Mouse (Mus musculus) c-Kit-negative CD71-positive TER-119-positive erythroid progenitor cells, embryonic 14.5 days (primary cell): ENCODE measurements around the gene Pdgfd.
"Not testable (repeated sequence)": the region's sequence is repeated elsewhere in the genome, so short reads cannot be mapped to it uniquely, and the experiment has no call there.

Experiments used
- DNase-seq: peaks from one replicate; pipeline ENCODE4 v3.0.0-alpha.2; 2013; ENCODE audit warnings: low read depth, low spot score

Pdgfd gene

DNA sequence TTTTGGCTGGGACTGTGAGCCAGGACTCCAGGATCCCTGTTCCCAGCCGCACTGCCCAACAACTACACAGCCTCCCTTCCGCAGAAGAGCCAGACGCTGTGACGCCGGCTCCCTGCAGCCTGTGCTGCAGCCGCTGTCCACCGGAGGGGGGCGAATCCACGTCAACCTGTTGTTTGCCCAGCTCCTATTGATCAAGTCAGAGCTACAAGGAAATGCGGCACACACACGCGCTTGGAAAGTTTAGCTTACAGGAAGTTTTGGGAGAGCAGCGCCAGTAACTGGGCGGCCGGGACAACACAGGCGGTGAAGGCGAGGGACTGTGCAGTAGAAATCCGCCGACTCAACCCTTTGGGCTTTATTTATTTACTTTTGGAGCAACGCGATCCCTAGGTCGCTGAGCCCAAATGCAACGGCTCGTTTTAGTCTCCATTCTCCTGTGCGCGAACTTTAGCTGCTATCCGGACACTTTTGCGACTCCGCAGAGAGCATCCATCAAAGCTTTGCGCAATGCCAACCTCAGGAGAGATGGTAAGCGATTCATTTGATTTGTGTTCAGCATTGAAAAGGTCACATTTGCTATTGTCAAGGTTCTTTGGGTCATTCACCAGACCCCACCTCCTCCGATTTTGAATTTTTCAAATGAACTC is at the start of gene Pdgfd:
Gene Pdgfd, plus strand, starts transcription at position 194 of the 647 bp plus-strand sequence.
- DNase-seq: no peak

DNA sequence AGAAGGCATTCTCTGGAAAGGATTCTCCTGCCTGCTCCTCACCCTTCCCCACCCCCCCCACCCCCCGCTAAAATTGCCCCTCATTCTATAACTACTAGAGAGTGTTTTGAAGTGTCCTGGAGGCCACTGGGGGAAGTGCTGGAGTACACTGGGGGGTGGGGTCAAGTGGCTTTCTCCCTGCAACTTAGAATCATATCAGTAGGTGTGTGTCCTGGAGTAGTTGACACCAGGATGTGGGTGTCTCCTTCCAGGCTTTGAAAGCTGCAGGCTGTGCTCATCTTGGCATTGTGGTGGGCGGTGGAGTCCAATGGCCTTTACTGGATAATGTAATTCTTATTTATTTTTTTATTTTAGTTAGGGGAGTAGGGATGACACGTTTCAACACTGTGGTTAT is 651 bp downstream of the Pdgfd start:
- no peak for DNase-seq

DNA sequence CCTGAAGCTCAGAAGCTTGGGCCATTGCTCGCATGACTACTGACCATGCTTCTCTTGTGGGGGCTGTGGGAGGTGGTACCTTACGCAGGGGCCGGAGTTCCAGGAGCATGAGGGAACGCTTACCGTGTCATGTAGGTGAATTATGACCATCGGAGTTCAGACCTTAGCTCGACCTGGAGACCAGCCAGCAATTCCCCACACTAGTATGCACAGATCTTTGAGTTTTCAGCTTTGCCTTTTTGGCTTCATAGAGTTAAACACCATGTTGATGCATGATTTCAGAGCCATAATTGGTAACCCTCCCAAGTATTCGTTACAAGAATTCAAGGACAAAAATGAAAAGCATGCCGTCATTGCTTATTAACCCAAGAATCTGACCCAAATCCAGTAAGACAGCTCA is 2.6 kb downstream of the Pdgfd start:
- DNase-seq: no peak

DNA sequence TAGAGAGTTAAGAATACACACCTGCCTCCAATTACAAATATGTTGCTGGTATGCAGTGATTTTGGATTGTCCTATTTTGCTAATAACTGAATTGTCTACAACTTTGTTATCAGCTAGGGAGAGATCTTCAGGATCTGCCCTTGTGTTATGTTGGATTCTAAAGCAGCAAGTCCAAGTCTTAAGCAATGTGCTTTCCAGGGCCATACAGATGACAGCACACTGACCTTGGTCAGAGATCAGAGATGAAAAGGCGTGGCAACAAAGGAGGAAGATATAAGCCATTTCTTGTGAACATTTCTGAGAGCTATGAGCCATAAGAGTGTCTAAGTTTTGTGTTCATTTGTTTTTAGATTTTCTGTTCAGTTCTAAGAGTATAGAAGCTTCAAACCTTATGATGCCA is 4.9 kb downstream of the Pdgfd start:
- no peak for DNase-seq

DNA sequence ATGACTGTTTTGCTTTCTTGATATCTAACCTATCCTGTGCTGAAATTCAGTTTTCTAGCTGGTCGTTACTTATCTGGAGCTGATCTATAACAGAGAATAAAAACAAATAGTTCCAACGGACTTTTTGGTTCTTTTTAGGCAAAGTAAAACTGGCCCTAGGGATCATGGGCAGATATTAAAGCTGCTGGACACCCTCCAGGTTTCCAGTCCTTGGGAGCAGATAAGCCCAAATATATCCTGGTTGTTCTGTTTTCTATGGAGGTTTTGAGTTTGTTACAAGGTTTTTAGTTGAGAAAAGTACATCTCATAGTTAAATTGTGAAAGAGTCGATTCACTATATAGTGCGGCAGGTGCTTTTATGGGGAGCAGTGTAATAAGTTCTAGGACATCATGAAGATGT is 7.3 kb downstream of the Pdgfd start:
- no peak for DNase-seq

DNA sequence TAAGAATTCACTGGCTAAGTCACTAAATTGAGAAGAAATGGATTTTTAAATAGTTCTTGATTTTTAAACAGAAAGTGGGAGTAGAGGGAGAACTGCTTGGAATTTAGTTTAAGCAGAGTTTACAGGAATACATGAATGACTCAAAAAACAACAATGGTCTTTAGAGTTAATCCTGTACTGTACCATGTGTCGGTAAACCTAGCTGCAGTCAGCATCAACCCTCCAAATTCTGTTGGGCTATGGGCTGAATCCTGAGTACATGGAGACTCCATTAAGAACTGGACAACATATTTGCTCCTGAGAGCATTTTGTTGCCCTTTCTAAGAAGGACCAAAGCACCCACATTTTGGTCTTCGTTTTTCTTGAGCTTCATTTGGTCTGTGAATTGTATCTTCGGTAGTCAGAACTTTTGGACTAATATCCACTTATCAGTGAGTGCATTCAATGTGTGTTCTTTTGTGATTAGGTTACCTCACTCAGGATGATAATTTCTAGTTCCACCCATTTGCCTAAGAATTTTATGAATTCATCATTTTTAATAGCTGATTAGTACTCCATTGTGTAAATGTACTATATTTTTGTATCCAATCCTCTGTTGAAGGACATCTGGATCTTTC is 14.0 kb downstream of the Pdgfd start:
- DNase-seq: no peak

DNA sequence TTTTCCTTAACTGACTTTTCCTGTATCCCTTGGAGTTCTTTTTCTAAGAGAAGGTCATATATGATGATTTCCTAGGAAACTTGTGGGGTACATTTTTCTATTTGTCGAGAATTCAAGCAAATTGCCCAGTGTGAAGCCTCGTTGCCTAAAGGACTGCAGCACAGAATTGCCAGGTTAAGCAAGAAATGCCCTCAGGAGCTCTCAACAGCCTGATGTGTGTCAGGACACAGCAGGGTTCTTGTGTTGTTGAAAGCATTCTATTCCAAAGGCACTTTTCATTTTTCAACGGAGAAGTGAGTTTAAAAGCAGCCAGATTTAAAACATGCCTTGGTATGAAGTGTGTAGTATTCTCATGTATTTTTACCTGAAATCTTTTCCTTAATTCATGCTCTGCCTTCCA is 19.6 kb downstream of the Pdgfd start:
- DNase-seq: no peak

DNA sequence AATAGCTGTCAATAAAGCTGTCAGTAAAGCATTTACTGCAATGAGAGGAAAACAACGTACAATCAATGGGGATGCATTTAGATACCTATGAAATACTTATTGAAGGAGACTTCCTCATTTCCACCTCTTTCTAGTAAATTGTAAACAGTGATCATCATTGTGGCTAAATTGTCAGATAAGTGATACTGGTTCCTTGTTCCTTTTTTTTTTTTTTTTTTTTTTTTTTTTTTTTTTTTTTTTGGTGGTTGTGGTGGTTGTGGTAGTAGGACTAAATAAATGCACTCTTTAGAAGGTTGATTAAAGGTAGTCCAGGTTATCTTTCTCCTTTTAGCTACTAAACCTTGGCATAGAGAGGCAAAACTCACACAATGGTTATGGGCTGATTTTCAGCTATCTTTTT is 25.0 kb downstream of the Pdgfd start:
- no peak for DNase-seq

DNA sequence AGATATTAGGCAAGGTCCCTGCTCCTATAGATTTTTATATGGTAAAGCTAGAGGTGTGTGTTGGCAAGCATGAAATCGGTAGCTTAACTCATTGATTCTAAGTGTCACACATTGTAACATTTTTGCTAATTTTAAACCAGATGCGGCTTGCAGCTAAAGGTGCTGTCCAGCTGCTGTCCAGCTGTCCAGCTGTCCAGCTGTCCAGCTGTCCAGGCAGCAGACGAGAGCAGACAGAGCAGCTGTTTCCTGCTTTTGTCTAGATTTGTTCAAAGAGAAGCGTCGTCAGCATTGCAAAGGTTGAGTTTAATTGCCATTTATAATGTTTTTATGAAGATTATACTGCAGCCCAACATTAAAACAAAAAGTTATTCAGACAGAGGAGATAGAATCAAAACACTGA is 44.5 kb downstream of the Pdgfd start:
- DNase-seq: no peak

DNA sequence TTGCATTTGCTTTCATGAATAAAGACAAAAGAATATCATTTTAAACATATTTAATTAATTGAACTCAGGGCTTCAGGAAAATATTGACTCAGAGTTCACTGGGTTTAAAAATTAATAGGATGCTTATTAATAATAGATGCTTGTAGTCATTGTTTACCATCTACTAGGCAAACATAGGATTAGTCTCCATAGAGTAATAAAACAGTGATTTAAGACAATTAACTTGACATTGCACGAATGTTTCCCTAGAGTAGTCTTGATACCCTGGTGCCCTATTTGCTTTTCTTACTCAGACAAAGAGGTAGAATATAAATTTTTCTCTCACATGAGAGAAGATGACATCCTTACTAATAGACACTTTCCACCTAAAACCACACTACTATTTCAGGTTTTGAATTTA is 49.1 kb downstream of the Pdgfd start:
- no peak for DNase-seq

DNA sequence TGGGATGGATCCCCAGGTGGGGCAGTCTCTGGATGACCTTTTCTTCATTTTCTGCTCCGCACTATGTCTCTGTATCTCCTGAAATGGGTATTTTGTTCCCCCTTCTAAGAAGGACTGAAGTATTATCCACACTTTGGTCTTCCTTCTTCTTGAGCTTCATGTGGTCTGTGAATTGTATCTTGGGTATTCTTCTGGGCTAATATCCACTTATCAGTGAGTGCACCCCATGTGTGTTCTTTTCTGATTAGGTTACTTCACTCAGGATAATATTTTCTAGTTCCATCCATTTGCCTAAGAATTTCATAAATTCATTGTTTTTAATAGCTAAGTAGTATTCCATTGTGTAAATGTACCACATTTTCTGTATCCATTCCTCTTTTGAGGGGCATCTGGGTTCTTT is 67.6 kb downstream of the Pdgfd start:
- DNase-seq: not testable (repeated sequence)

DNA sequence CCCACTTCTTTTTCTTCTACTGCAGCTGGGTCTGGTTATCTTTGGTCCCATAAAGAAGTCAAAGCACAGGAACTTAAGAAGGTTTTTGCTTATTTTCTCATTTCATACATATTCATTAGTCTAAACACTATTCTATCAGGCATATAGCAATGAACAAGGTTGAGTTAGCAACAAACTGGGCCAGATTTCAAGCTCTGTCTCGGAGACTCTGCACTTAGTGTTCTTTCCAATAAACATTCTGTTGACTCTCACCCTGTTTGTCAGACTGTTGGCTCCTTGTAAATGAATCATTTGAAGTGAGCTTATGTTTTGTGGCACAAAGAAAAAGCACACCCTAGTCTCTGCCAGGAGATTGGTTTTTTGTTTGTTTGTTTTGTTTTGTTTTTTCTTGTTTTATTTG is 81.9 kb downstream of the Pdgfd start:
- no peak for DNase-seq

DNA sequence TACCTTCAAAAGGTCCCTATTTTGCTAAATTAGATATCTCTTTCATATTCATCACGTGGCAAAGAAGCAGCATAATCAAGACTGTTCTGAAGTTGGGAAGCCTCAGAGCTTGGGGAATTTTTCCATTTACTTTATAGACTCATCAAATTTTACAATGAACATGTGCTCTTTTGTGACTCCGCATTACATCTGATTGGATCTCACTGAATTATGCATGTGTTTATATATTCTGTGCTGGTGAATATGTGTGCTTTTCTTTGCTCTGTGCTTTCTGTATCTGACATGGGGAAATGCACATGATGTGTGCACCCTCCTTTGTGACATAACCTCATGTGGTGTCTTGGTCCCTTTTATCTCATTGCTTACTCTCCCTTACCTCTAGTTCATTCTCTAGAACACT is 83.6 kb downstream of the Pdgfd start:
- no peak for DNase-seq

DNA sequence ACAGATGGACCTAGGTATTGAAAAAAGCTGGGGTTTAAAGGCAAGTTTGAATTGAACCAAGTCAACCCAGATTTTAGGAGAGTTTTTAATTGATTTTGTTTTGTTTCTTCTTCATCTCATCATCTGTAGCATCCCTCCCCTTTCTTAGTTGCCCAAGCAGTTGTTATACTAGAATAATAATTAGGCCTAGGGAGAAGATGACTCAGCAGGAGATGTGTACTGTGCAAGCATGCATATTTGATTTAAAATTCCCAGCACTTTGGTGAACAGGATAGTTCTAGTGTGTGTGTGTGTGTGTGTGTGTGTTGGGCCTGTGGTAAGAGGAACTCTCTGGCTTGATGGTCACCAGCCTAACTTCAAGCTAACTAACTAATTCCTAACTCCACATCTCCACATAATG is 88.7 kb downstream of the Pdgfd start:
- DNase-seq: no peak

DNA sequence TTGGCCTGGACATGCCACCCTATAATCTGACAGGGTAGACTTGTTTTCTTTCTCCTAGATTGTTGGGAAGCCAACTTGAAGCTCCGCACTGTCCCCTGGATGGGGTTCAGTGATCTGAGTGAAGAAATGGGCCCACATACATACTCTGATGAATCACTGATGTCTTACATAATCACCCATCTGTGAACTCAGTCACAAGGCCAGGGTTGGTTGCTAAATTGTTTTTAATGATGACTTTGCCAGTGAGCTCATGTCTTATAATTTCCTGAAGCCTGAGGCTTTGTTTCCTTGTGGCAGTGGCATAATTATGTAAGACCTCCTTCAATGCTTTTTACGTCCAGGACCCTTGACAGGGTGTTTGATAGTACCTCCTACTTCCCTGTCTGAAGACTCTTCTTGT is 96.4 kb downstream of the Pdgfd start:
- no peak for DNase-seq

DNA sequence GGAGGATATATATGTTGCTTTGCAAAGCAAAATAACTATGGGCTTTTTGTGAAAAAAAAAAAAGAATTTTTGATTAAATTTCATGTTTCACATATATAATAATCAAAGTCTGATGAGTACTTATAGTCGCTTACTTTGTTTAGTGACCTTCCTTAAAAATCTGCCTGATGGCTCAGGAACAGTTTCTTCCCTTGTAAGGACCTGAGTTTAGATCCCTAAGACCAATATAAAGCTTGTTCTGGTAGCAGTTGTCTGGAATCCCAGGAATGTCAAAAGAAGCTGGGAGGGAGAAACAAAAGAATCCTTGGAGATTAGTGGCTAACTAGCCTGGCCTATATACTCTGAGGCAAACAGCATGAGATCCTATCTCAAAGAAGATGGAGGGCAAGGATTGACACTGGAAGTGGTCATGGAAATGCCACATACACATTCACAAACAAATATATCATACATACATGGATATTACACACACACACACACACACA is 101.5 kb downstream of the Pdgfd start, which contains the start of gene Ddi1:
Gene Ddi1, minus strand, starts transcription at position 51 of the 485 bp plus-strand sequence.
- no peak for DNase-seq

DNA sequence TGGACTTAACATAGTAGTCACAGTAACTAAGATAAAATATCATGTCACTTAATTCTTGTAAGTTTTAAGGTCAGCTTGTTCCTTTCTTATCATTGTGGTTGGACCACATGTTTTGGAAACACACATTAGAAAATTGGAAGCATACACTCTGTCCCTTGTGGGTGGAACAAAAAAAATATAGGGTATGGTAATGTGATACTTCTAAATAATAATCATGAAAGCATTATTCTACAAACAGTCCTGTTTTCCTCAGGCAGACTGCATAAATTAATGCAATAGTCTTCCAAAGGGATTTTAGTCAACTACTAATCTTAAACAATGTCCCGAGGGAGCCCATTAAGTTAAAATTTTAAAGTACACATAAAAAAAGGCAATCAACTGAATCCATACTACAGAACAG is 108.0 kb downstream of the Pdgfd start:
- DNase-seq: no peak

DNA sequence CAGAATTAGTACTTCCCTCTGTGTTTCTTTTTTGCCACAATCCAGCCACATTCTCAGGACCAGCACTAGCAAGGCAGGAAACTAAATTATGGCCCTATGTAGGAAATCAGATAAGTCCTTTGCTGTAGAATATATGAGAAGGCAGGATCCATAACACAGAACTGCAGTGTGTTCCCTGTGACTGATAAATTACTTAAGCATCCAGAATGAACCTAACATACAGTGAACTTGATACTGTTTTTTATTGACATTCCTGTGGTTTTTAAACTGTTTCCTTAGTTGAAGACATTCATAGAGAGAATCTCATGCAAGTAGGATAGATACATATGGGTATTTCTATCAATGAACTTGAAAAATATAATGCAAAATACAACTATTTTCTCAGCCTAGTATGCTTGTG is 109.1 kb downstream of the Pdgfd start:
- DNase-seq: no peak

DNA sequence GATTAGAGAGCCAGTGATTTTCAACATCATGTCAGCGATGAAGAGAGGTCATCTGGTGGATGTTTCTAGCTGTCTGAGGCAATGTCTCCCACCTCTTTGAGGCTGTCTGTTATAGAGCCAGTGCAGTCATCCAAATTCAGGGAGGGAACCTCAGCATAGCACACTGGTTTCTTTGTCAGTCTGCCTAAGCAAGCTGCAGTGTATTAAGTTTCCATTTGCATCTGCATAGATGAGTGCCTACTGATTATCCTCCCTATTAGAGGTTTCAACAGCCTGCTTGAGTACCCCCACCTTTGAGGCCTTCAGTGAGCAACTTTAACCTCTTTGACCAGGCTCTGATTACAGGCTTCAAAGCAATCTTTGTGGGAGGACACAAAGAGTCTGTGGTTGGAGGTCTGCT is 118.4 kb downstream of the Pdgfd start:
- no peak for DNase-seq

DNA sequence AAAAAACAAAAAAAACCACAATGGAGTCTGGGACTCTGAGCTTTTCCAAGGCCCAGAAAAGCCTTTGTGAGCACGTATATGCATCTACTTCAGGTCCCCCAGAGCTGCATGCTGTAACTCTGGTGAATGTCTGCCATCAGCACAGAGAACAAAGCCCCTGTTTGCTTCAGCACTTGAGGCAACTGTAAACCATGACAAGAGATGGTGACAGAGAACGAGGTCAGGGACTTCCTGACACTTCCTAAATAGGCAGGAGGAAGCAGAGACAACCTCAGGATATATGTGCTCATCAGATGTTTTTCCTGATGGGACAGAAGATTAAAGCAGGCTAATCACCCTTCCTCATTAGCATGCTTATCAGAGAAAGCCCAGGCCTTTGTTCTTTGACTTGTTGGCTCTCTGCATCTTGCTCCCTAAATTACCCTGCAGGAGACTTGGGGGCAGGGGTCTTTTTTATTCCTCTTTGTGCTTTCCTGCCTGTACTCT is 120.9 kb downstream of the Pdgfd start:
- DNase-seq: no peak

DNA sequence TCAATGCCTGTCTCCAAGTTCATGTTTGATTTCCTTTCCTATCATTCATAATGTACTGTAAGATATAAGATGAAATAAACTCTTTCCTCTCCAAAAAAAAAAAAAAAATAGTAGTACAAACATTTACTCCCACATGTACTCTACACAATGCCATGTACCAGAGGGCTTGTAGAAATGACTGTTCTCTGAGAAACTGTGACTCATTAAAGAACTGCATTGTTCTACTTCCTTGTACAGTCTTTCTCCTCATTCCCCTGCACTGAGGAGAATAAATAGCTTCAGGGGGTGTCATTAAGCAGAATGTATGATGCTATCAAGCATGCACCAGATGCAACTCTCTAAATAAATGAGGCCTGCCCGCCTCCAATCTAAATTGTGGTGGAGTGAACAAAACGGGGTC is 130.2 kb downstream of the Pdgfd start:
- no peak for DNase-seq

DNA sequence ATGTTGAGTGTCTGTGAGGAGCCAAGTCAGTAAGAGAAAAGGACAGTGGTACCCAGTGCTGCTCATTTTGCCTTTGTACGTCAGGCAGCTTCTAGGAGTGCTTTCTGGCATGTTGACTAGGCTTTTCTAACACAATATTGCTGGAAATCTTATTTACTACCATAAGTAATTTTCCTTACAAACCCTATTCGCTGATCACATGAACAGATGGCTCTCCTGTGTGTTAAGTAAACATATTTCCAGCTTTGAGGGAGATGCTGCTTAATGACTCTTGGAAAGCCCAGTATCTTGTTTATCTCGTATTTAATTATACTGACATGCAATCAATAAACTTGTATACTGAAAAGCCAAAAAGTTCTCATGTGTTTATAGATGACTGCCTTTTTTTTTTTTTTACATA is 133.7 kb downstream of the Pdgfd start:
- no peak for DNase-seq

DNA sequence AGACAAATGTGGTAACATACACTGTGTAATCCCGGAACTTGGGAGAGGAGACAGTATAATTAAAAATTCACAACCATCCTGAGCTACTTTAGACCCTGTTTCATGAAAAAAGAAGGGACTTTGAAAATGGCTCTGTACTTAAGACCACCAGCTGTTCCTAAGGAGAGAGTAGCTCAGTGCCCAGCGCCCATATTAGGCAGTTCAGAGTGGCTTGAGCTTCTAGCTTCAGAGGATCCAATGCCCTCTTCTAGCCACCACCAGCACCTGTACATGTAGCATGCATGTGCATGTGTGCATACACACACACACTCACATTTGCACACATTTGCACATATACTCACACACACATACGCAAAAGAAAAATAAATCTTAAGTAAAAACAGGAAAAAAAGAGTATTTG is 136.2 kb downstream of the Pdgfd start:
- no peak for DNase-seq

DNA sequence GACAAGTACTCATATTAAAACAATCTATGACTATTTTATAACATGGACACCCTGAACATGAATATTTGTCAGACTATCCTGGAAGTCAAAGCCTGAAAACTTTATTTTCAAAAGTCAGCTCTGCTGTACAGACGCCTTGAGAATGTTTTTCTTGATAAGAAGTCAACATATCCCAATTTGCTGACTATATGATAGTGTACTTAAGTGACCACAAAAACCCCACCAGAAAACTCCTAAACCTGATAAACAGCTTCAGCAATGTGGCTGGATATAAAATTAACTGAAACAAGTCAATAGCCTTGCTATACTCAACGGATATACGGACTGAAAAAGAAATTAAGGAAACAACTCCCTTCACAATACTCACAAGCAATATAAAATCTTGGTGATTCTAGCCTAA is 137.5 kb downstream of the Pdgfd start:
- no peak for DNase-seq
